Mouse (Mus musculus): ENCODE measurements around the gene Pde10a. TPM values are rescaled to one million over a fixed set of nuclear protein-coding genes. Genes with fewer than 3 reads are reported as not detected.

The Pde10a gene
- polyA plus RNA-seq, 1 experiment, result 3.9 TPM

GRCm38 (mm10) chr17:8928560-8928959, 403.4 kb downstream of the Pde10a start:
- peaks cover 40% of the 10 kb centered on the region for H3K4me1 ChIP-seq
- peaks cover 82% of the 10 kb centered on the region for H3K36me3 ChIP-seq (replicated peaks; ENCODE audit: low read length)
- TF ChIP-seq GATA1 (IDR thresholded peaks at IDR 0.05; ENCODE audit: borderline replicate concordance, low read length), result no peak
- no peak for TF ChIP-seq FLI1 (IDR thresholded peaks at IDR 0.05; ENCODE audit: low read length)
- H3K9me3 ChIP-seq, result no peaks in the 10 kb centered on the region
- peaks cover 17% of the 10 kb centered on the region for H3K27me3 ChIP-seq (replicated peaks)
- no peak overlapping the region for H3K4me3 ChIP-seq (replicated peaks)

GRCm38 (mm10) chr17:8929636-8930035, 404.5 kb downstream of the Pde10a start:
- TF ChIP-seq FLI1 (IDR thresholded peaks at IDR 0.05; ENCODE audit: low read length) (no peak), GATA1 (IDR thresholded peaks at IDR 0.05; ENCODE audit: borderline replicate concordance, low read length) (no peak)
- peaks cover 44% of the 10 kb centered on the region for H3K4me1 ChIP-seq
- H3K9me3 ChIP-seq, result no peaks in the 10 kb centered on the region
- peaks cover 76% of the 10 kb centered on the region for H3K36me3 ChIP-seq (replicated peaks; ENCODE audit: low read length)
- peaks cover 17% of the 10 kb centered on the region for H3K27me3 ChIP-seq (replicated peaks)
- H3K4me3 ChIP-seq (replicated peaks), result no peak overlapping the region

GRCm38 (mm10) chr17:8935604-8936003, 410.4 kb downstream of the Pde10a start:
- H3K27me3 ChIP-seq (replicated peaks), result peaks cover 9% of the 10 kb centered on the region
- TF ChIP-seq FLI1 (IDR thresholded peaks at IDR 0.05; ENCODE audit: low read length) (no peak), GATA1 (IDR thresholded peaks at IDR 0.05; ENCODE audit: borderline replicate concordance, low read length) (no peak)
- peaks cover 42% of the 10 kb centered on the region for H3K36me3 ChIP-seq (replicated peaks; ENCODE audit: low read length)
- H3K4me1 ChIP-seq, result peaks cover 21% of the 10 kb centered on the region; the same call in 1 of the 2 replicates
- no peaks in the 10 kb centered on the region for H3K9me3 ChIP-seq
- H3K4me3 ChIP-seq (replicated peaks), result no peak overlapping the region

GRCm38 (mm10) chr17:8936603-8937002, 411.4 kb downstream of the Pde10a start:
- Histone ChIP-seq H3K4me3 (replicated peaks) (no peak overlapping the region), H3K36me3 (replicated peaks; ENCODE audit: low read length) (peaks cover 43% of the 10 kb centered on the region), H3K4me1 (peaks cover 21% of the 10 kb centered on the region; the same call in 1 of the 2 replicates), H3K9me3 (no peaks in the 10 kb centered on the region), H3K27me3 (replicated peaks) (peaks cover 9% of the 10 kb centered on the region)
- no peak for TF ChIP-seq GATA1 (IDR thresholded peaks at IDR 0.05; ENCODE audit: borderline replicate concordance, low read length)
- no peak for TF ChIP-seq FLI1 (IDR thresholded peaks at IDR 0.05; ENCODE audit: low read length)

GRCm38 (mm10) chr17:8951588-8951987, 426.4 kb downstream of the Pde10a start:
- Histone ChIP-seq H3K36me3 (replicated peaks; ENCODE audit: low read length) (peaks cover 97% of the 10 kb centered on the region), H3K4me3 (replicated peaks) (no peak overlapping the region), H3K4me1 (peaks cover 3% of the 10 kb centered on the region; the same call in 1 of the 2 replicates), H3K27me3 (replicated peaks) (peaks cover 1% of the 10 kb centered on the region), H3K9me3 (no peaks in the 10 kb centered on the region)
- TF ChIP-seq GATA1 (IDR thresholded peaks at IDR 0.05; ENCODE audit: borderline replicate concordance, low read length) (no peak), FLI1 (IDR thresholded peaks at IDR 0.05; ENCODE audit: low read length) (no peak)

- peaks cover 1% of the 10 kb centered on the region for H3K27me3 ChIP-seq (replicated peaks)
- TF ChIP-seq GATA1 (IDR thresholded peaks at IDR 0.05; ENCODE audit: borderline replicate concordance, low read length) (no peak), FLI1 (IDR thresholded peaks at IDR 0.05; ENCODE audit: low read length) (no peak)
- peaks cover 3% of the 10 kb centered on the region; the same call in 1 of the 2 replicates for H3K4me1 ChIP-seq
- no peak overlapping the region for H3K4me3 ChIP-seq (replicated peaks)
- peaks cover 94% of the 10 kb centered on the region for H3K36me3 ChIP-seq (replicated peaks; ENCODE audit: low read length)
- no peaks in the 10 kb centered on the region for H3K9me3 ChIP-seq
These were observed 427.8 kb downstream of the Pde10a start for GRCm38 (mm10) chr17:8952951-8953350.

GRCm38 (mm10) chr17:8958125-8958524, 433.0 kb downstream of the Pde10a start:
- TF ChIP-seq GATA1 (IDR thresholded peaks at IDR 0.05; ENCODE audit: borderline replicate concordance, low read length), result no peak
- TF ChIP-seq FLI1 (IDR thresholded peaks at IDR 0.05; ENCODE audit: low read length), result no peak
- no peaks in the 10 kb centered on the region for H3K9me3 ChIP-seq

GRCm38 (mm10) chr17:8960386-8960785, 435.2 kb downstream of the Pde10a start:
- Histone ChIP-seq H3K4me1 (no peaks in the 10 kb centered on the region), H3K36me3 (replicated peaks; ENCODE audit: low read length) (peaks cover 81% of the 10 kb centered on the region), H3K27me3 (replicated peaks) (peaks cover 4% of the 10 kb centered on the region), H3K9me3 (no peaks in the 10 kb centered on the region), H3K4me3 (replicated peaks) (no peak overlapping the region)
- TF ChIP-seq FLI1 (IDR thresholded peaks at IDR 0.05; ENCODE audit: low read length), result no peak
- no peak for TF ChIP-seq GATA1 (IDR thresholded peaks at IDR 0.05; ENCODE audit: borderline replicate concordance, low read length)

More at GRCm38 (mm10) chr17:8958125-8958524, 433.0 kb downstream of the Pde10a start:
- peaks cover 5% of the 10 kb centered on the region for H3K27me3 ChIP-seq (replicated peaks)
- H3K4me3 ChIP-seq (replicated peaks), result no peak overlapping the region
- peaks cover 82% of the 10 kb centered on the region for H3K36me3 ChIP-seq (replicated peaks; ENCODE audit: low read length)
- peaks cover 3% of the 10 kb centered on the region; the same call in 1 of the 2 replicates for H3K4me1 ChIP-seq

GRCm38 (mm10) chr17:8961097-8961496, 435.9 kb downstream of the Pde10a start:
- Histone ChIP-seq H3K4me3 (replicated peaks) (no peak overlapping the region), H3K9me3 (no peaks in the 10 kb centered on the region), H3K27me3 (replicated peaks) (peaks cover 4% of the 10 kb centered on the region), H3K36me3 (replicated peaks; ENCODE audit: low read length) (peaks cover 81% of the 10 kb centered on the region), H3K4me1 (no peaks in the 10 kb centered on the region)
- TF ChIP-seq GATA1 (IDR thresholded peaks at IDR 0.05; ENCODE audit: borderline replicate concordance, low read length), result no peak
- TF ChIP-seq FLI1 (IDR thresholded peaks at IDR 0.05; ENCODE audit: low read length), result no peak

GRCm38 (mm10) chr17:8961644-8962043, 436.5 kb downstream of the Pde10a start:
- Histone ChIP-seq H3K27me3 (replicated peaks) (peaks cover 4% of the 10 kb centered on the region), H3K4me3 (replicated peaks) (no peak overlapping the region), H3K4me1 (no peaks in the 10 kb centered on the region), H3K36me3 (replicated peaks; ENCODE audit: low read length) (peaks cover 82% of the 10 kb centered on the region), H3K9me3 (no peaks in the 10 kb centered on the region)
- no peak for TF ChIP-seq GATA1 (IDR thresholded peaks at IDR 0.05; ENCODE audit: borderline replicate concordance, low read length)
- TF ChIP-seq FLI1 (IDR thresholded peaks at IDR 0.05; ENCODE audit: low read length), result no peak

Data from megakaryocyte, embryonic 14.5 days (primary cell).